In the genomic region with DNA sequence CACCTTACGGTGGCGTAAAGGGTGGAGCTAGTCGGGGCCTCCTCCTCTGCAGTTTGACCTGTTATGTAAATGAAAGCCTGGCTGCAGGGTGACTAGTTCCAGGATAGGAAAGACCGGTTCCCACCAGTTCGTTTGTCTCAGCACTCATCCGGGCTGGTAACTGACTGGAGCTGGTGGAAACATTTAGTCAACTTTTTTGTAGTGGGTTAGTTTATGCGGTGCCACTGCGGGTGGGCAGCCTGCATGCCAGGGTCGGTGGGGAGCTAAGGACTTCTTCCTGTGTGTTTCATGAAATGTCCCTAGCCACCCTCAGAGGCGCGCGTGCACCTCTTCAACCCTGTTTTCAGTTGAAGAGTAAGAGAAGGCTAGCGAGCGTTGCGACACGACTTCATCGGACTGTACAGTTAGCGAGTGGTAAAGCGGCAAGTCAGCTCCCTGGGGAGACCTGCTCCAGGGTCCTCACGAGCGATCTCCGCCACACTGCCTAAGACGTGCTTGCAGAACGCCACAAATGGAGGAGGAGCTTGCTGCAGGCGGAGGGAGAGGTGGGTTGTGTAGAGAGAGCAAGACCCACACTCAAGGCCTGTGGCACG, we compare ENCODE assay signal across 8 mouse cellular contexts.
DNase-seq lines count a peak whose midpoint lies in the region; ATAC-seq and TF ChIP-seq lines count a peak whose summit lies in the region.

No protein-coding gene starts in this region.

- peak; percentile 56 for DNase-seq in embryo, embryonic 11 days
- peak; percentile 20 for DNase-seq in forebrain, embryonic 14.5 days (ENCODE audit: low spot score)
- DNase-seq in kidney, postnatal 0 days (ENCODE audit: low spot score) = peak; percentile 38
- peak; percentile 20 for DNase-seq in lung, postnatal 10 days
- peak; percentile 50 for DNase-seq in stomach, postnatal 0 days (ENCODE audit: low spot score)
- no peak for DNase-seq in left cerebral cortex, postnatal 25 days (ENCODE audit: low spot score in 2 of 2)
- no peak for DNase-seq in c-Kit-positive CD71-positive TER-119-positive erythroid progenitor cells, embryonic 14.5 days (ENCODE audit: low spot score)
- no peak for DNase-seq in layer of hippocampus, postnatal 25 days (ENCODE audit: extremely low spot score in 1 of 2, low spot score in 1 of 2)

- no peaks in the 10 kb centered on the region for H3K4me1 ChIP-seq in forebrain, embryonic 14.5 days (ENCODE audit: control insufficient read depth, insufficient read depth, low read length)
- peaks cover 7% of the 10 kb centered on the region; the same call in 1 of the 2 replicates for H3K4me1 ChIP-seq in kidney, postnatal 0 days (replicated peaks; ENCODE audit: insufficient read depth, low read length)
- no peaks in the 10 kb centered on the region; the same call in 1 of the 2 replicates for H3K4me1 ChIP-seq in stomach, postnatal 0 days (replicated peaks; ENCODE audit: control insufficient read depth, insufficient read depth)

- H3K36me3 ChIP-seq in forebrain, embryonic 14.5 days (ENCODE audit: control insufficient read depth, insufficient read depth, low read length) = no peaks in the 10 kb centered on the region
- no peaks in the 10 kb centered on the region for H3K36me3 ChIP-seq in kidney, postnatal 0 days (ENCODE audit: insufficient read depth, low read length)
- no peaks in the 10 kb centered on the region for H3K36me3 ChIP-seq in stomach, postnatal 0 days (ENCODE audit: control insufficient read depth, insufficient read depth, low read length)

- H3K4me2 ChIP-seq in forebrain, embryonic 14.5 days (ENCODE audit: low read length) = peak overlapping the region; percentile 45
- peak overlapping the region; percentile 52 for H3K4me2 ChIP-seq in kidney, postnatal 0 days (ENCODE audit: low read length)
- peak overlapping the region; percentile 56 for H3K4me2 ChIP-seq in stomach, postnatal 0 days (replicated peaks; ENCODE audit: low read depth)

- no peaks in the 10 kb centered on the region for H3K27me3 ChIP-seq in forebrain, embryonic 14.5 days (replicated peaks; ENCODE audit: control insufficient read depth, insufficient read depth, low read length)
- no peaks in the 10 kb centered on the region for H3K27me3 ChIP-seq in kidney, postnatal 0 days (ENCODE audit: insufficient read depth, low read length)
- H3K27me3 ChIP-seq in stomach, postnatal 0 days (ENCODE audit: control insufficient read depth, insufficient read depth, low read length) = no peaks in the 10 kb centered on the region

- 14% methylated on average over 26 of the region's 26 CpGs for WGBS in forebrain, embryonic 14.5 days
- WGBS in kidney, postnatal 0 days = 12% methylated on average over 26 of the region's 26 CpGs
- WGBS in stomach, postnatal 0 days = 20% methylated on average over 26 of the region's 26 CpGs

- intact Hi-C loops in left cerebral cortex, postnatal 25 days (cut with DNase I) = no loop called here

- H3K9me3 ChIP-seq in forebrain, embryonic 14.5 days (replicated peaks; ENCODE audit: control insufficient read depth, low read length) = no peaks in the 10 kb centered on the region
- H3K9me3 ChIP-seq in kidney, postnatal 0 days (replicated peaks; ENCODE audit: low read length) = no peaks in the 10 kb centered on the region
- H3K9me3 ChIP-seq in stomach, postnatal 0 days (ENCODE audit: control insufficient read depth, low read length) = no peaks in the 10 kb centered on the region

- peak overlapping the region; percentile 35 for H3K9ac ChIP-seq in forebrain, embryonic 14.5 days (ENCODE audit: low read length)
- peak overlapping the region; percentile 46 for H3K9ac ChIP-seq in kidney, postnatal 0 days (ENCODE audit: low read depth, low read length)
- H3K9ac ChIP-seq in stomach, postnatal 0 days (ENCODE audit: low read length) = peak overlapping the region; percentile 48

- H3K4me3 ChIP-seq in forebrain, embryonic 14.5 days (ENCODE audit: low read depth, low read length) = peak overlapping the region; percentile 13
- peak overlapping the region; percentile 20; the same call in 1 of the 2 replicates for H3K4me3 ChIP-seq in kidney, postnatal 0 days (replicated peaks; ENCODE audit: low read depth, low read length)
- peak overlapping the region; percentile 30 for H3K4me3 ChIP-seq in stomach, postnatal 0 days (ENCODE audit: low read depth, low read length)

- no peak overlapping the region for H3K27ac ChIP-seq in forebrain, embryonic 14.5 days (ENCODE audit: low read depth, low read length)
- peak overlapping the region; percentile 78 for H3K27ac ChIP-seq in kidney, postnatal 0 days
- 0 out of 2 replicates have a peak overlapping the region, but pooled peaks have one; percentile 13 for H3K27ac ChIP-seq in stomach, postnatal 0 days (replicated peaks)

- ATAC-seq in forebrain, embryonic 14.5 days = peak; percentile 41; the same call in 1 of the 2 replicates
- peak; percentile 88 for ATAC-seq in kidney, postnatal 0 days (replicated peaks; ENCODE audit: low FRiP score, low read depth)
- peak; percentile 90 for ATAC-seq in stomach, postnatal 0 days (ENCODE audit: low FRiP score, low TSS enrichment)

- no peak for TF ChIP-seq EP300 in stomach, postnatal 0 days (optimal IDR thresholded peaks at IDR 0.05)

- no peak for TF ChIP-seq CTCF in kidney, postnatal 0 days (IDR thresholded peaks at IDR 0.05; ENCODE audit: low read depth)
- no peak for TF ChIP-seq CTCF in stomach, postnatal 0 days (IDR thresholded peaks at IDR 0.05; ENCODE audit: low read depth)

Comparison
In these comparisons a context has a peak if more than half of its experiments do, and no peak if none do; other contexts are left out.
1. DNase-seq: peak in embryo, embryonic 11 days (single experiment), forebrain, embryonic 14.5 days (single experiment), kidney, postnatal 0 days (single experiment), lung, postnatal 10 days (single experiment) and stomach, postnatal 0 days (single experiment); none in left cerebral cortex, postnatal 25 days (0 of 2), c-Kit-positive CD71-positive TER-119-positive erythroid progenitor cells, embryonic 14.5 days (single experiment) and layer of hippocampus, postnatal 25 days (0 of 2).
2. Peak in every context shown above with its lines, with median percentiles within 50 percentile points of each other: ATAC-seq, H3K4me2 ChIP-seq, H3K4me3 ChIP-seq and H3K9ac ChIP-seq.